Mouse (Mus musculus): ENCODE measurements around the gene Gm128.

The Gm128 gene

DNA sequence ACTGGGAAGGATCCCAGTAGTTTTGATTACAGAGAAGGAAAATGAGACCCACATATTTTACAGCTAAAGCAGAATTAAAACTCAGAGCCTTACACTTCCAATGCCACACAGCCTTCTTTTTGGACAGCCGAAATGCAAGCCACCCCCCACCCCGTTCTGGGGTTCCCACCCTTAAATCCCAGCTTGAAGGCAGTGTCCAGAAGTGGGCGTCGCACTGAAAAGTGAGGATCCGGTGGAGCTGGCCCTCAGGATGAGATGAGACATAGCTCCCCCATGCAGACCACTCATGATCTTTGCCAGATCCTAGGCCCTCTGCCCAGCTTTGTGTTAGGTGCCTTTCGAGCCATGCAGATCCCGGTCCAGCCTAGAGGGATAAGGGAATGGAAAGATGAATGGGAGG lies at the start of gene Gm128:
TSS of gene Gm128 (minus strand) at position 101 of the 400 bp plus-strand sequence.
- no peak for DNase-seq (ENCODE audit: low spot score)

DNA sequence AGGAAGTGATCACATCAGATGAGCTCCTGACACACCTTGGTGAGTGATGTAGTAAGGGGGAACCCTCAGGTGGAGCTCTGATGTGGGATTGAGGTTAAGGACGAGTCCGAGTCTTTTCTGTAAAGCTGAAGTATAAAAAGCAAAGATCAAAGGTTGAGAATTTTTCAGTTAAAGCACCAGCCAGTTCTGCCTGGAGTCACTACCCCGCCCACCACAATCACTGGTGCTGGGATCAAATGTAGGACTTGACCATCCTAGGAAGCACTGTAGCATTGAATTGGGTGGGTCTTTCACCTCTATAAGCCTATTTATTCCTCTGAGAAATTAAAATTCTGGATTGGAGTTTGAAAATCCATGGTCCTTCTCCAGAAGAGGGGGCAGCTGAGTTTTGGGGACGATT lies 49.6 kb upstream of the Gm128 start:
- DNase-seq (ENCODE audit: low spot score): no peak

DNA sequence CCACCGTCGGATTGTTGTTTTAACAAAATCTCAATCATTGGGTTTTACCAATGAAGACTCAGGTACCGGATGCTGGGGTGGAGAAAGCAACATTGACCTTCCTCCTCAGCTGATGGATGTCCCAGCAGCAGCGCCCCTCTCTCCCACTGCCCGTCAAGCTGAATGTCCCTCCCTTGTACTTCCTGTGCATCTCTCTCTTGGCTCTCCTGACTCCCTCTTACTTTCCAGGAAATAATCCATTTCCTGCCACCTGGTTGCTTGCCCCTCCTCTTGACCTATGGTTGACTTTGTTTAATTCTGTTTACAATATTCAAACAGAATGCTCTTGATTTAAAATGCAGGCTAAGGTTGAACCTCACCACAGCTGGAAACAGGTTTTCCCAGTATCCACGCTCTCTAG lies 48.8 kb upstream of the Gm128 start:
- DNase-seq (ENCODE audit: low spot score): no peak

DNA sequence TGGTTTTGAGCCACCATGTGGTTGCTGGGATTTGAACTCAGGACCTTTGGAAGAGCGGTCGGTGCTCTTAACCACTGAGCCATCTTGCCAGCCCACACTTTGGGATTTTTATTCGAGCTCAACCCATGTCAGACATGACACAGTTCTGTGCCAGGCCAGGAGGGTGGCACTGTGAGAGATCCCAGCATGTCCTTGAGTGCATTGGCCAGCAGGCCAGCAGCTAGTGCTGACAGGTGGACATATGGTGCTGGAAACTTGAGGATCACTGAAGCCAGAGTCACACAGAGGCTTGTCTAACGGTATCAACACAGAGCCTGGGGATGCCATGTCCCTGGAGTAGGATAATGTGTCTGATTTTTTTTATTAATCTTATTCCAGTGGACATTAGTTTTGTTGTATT lies 48.0 kb upstream of the Gm128 start:
- no peak for DNase-seq (ENCODE audit: low spot score)

DNA sequence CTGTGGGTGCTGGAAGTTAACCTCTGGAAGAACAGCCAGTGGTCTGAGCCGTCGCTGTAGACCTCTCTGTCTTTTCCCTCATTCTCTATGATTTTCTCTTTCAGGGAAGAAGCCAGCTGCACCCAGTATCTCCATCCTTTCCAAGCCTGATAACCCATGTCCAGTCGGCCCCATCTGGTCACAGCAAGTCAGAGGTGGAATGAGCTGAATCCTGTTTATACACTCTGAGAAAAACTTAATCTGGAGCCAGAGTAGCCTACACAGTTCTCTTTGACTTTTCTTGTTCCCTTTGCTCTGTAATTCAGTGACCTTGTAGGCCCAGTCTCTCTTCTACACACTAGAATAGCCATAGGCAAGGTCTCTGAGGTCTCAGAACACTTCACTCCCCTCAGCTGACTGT lies 46.1 kb upstream of the Gm128 start:
- DNase-seq (ENCODE audit: low spot score): no peak

DNA sequence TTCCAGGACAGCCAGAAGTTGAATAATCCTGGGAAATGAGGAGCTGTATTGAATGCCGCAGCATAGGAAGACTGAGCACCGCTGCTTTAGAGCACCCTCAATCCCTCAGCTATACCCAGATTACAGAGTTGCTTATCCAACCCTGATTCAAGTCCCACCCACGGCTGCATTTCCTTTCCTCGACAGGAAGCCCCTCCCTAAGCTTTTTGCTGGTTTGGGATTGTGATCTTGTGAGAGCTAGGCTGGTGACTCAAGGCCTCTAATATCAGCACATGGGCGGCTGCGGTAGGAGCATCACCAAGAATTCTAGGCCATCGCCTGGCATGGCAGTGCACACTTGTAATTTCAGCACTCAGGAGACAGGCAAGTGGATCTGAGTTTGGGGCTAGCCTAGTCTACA lies 45.1 kb upstream of the Gm128 start:
- DNase-seq (ENCODE audit: low spot score): no peak

DNA sequence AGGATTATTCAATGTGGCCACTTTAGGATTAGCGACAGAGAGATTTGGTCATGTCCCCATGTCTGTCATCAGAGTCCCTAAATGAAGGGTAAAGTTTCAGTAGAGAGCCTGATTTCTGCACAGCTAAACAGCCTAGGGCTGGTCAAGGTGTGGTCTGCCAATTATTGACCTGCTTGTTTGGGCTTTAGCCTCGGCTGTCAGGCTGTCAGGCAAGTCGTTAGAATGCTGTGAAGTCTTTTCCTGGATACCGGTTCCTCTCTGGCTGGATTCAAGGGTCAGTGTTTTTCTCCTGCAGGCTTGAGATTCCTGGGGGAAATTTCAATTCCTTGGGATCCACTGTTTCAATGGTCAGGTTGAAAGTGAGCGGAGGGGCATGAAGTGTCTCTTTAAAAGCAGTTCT lies 44.6 kb upstream of the Gm128 start:
- DNase-seq (ENCODE audit: low spot score): no peak

DNA sequence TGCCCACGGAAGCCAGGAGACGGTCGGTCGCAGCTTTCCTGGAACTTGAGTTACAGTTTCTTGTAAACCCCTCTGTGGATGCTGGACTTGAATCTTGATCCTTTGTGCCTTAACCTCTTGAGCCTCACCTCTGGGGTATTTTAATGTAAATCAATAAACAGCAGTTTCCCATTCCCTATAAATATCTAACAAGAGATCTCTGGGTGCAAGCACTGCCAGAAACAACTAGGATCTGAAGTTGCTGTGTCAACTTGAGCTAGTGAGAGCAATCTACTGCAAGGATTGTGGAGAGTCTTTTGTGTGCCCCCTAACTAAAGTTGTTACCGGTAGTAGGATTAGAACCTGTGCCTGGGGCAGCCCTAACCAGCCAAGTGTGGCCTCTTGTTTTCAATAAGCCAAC lies 44.0 kb upstream of the Gm128 start:
- DNase-seq (ENCODE audit: low spot score): no peak

DNA sequence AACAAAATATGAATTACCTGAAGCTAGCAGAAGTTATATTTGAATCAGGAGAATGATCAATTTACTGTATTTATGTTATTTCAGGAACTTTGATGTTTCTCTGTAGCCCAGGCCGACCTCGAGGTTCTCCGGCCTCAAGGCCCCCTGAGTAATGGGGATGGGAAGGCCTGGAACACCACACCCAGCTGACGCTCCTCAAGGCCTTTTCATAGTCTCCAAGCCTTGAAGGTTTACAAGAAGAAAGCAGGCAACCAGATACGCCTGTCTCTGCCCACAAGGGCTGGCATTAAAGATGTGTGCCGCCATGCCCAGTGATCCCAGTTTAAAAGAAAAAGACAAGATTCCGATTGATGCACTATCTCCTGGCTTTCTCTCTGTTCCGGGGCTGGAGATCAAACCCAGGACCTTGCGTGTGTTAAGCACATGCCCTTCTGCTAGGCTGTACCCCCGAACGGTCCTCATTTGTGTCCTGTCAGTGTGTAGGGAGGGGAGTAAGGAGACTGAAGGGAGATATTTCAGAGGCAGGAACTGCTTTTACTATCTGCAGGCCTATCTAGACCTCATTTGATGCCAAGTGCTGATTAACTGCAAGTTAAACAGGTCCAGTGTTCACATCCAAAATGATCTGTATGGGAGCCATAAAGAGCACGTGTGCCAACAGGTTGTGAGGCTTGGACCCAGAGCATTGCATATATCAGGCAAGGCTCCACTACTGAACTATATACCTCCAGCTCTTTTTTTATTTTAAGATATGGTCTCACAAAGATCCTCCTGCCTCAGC lies 43.3 kb upstream of the Gm128 start:
- DNase-seq (ENCODE audit: low spot score): peak; percentile 69

DNA sequence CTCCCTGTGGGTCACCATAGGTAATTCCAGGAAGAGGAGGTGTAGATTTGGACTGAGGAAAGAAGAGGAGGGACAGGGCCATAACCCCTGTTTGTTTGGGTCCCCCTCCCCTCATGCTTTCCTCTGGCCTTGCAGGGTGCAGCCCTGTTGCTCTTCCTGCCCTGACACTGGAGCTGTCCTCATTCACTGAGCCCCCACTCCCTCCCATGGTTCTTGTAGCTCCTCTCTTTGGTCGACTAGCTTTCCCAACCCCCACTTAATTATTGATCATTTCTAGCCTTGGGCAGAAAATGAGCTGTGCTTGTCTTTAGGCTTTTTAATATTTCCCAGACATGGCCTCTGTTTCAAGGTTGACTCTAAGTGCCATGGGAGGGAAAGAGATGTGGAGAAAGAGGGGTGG lies 42.7 kb upstream of the Gm128 start:
- DNase-seq (ENCODE audit: low spot score): no peak

DNA sequence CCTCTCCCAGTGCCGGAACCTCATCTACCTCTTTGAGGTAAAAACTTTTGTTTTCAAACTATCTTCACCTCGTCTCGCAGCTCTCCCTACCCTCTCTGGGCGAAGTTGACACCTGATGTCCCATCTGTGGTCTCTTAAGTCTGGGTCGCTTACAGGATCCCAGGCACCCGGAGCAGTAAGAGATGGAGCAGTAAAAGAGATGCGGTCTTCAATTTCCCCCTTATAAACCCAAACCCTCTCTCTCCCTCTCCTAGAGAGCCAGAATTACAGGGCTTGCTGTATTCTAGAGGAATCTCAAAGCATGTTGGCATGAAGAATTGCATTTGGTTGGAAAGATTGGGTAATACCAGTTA lies 42.2 kb upstream of the Gm128 start:
- DNase-seq (ENCODE audit: low spot score): no peak

DNA sequence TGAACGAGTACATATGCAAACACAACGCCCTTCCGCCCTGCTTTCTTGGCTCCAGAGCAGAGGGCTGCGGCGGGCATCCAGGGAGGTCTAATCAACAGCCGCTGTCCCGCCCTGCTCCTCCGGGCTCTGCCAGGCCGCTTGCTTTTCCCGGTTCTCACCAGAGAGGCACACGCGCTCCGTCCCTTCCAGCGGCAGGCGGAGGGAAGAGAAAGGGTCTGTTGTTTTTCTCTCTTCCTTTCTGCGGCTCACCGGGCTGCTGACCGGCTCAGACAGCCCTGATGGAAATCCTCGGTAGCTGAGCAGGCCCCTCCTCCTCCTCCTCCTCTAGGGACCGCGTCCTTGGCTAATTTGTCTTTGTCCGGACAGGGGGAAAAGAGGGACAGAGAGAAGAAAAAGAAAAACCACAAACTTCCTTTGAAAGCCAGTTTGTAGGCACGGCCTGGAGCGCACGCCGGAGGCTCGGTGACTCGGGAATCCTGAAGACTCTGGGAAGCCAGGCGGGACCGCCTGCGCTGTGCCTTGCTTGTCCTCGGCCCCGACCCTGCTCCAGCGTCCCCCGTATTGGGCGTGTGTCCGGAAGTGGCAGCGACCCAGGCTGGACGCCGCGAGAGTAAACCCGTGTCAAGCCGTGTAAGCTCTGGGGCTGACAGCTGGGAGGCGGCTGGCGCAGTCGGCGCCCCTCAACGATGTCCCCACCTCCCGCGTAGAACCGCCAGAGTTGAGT lies 41.6 kb upstream of the Gm128 start:
- peak; percentile 74 for DNase-seq (ENCODE audit: low spot score)

DNA sequence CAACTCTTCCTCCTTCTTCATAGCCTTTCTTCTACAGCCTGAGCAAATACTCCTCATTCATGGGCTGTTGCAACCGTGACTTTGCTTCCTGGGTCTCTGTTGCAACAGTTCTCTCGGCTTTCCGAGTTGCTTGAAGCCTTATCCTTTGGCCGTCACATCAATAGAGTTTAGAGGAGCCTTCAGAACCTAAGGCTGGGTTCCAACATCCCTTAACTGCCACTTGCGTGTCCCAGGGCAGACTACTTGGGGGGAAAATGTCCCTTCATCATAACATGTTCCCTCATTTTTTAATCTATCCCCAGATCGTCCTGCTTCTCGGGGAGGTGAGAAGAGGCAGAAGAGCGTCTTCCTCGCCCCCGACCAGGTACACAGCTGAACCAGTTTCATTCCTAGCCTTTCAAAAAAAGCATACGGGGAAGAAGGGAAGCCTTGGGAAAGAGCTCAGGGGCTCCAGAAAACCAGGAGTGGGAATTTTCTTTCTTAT lies 41.0 kb upstream of the Gm128 start:
- DNase-seq (ENCODE audit: low spot score): no peak

DNA sequence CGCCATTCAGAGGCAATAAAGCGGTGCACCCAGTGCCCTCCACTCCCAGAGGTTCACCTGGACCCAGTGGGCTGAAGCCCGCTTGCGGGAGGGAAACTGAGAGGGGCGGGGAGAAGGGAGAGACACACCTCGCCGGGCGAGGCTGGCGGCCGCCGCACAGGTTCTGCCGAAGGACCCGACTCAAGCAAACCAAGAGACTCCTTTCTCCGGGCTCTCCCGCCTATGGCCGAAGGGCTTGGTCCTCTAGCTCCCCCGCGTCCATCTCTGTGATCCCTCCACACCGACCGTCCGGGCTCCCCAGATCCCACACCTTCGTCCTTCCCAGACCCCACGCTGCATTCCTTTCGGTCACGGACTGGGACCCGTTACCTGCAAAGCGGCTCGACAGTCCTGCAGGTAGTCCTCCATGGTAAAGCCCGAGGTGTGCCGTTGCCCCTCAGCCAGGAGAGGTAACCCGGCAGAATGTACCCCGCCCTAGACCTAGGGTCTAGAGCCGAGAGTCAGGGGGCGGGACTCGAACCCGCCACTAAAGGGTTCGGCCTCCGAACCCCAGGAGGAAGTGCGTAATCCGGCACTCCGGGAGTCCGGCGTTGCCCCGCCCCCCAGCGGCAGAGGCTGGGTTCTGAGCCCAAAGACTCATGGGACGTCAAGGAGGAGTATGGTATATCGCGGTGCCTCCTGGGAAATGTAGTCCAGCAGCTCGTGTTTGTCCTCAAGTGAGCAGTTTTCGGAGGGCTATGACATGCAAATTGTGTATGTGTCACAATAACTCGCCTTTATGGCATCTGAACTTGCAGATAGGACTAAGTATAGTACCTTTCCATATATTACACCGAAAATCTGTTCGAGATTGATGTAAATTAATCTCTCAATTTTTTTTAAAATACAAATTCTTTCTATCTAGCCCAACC lies 40.1 kb upstream of the Gm128 start, which contains the start of the genes Mindy1 and Prune1:
TSS of gene Mindy1 (plus strand) at position 130 of the 911 bp plus-strand sequence.
TSS of gene Prune1 (minus strand) at position 861 of the 911 bp plus-strand sequence.
- peak; percentile 98 for DNase-seq (ENCODE audit: low spot score)

DNA sequence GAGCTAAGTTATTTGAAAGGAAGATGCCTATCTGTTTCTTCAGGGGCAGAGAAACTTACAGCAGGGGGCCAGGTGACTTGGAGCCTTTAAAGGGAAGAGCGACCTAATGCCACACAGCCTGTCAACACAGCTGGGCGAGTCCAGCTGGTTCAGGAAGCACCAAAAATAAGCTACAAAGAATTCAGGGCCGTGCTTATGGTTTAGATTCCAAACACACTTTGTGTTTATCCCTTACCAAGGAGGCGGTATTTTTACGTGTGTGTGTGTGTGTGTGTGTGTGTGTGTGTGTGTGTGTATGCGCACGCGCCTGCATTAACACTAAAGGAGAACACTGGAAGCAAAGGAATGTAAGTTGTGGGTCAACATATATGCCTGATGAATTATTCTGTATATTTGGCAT lies 39.3 kb upstream of the Gm128 start:
- no peak for DNase-seq (ENCODE audit: low spot score)

DNA sequence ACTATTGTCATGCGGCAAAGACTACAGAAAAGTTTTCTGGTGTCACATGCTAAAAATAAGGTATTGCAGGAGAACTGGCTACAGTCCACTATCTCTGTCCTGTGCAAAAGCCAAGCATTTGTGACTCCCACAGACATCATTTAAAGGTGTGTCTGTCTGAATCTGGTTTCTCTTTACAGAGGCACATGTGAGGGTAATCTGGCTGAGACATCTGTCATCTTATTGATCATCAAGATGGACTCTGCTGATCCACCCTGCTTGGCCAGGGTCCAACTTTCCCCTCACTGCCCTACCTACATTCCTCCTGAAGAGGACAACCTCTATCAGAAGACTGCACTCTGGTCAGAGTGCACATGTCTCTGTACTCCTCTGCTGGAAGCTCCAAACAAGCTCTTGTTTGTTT lies 35.8 kb upstream of the Gm128 start:
- DNase-seq (ENCODE audit: low spot score): no peak

DNA sequence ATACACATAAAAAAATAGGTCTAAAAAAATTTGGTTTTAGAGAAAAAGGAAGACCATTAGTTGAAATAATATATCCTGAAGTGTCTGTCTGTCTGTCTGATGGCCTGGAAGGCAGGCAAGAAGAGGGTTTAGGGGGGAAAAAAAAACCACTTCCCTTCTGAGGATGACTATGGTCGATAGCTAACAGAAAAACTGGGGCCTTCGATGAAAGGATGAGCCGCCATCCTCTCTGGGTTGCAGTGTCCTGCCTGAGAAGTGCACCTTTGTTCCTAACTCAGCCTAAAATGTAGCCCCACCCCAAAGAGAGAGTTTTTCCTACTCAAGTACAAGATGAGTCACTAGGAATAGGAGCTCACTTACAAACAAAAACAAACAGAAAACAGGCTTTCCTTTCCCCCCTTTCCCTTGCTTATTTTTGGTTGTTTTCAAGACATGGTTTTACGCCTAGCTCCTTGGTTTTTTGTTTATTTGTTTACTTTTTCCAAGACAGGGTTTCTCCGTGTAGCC lies 35.1 kb upstream of the Gm128 start:
- DNase-seq (ENCODE audit: low spot score): no peak

DNA sequence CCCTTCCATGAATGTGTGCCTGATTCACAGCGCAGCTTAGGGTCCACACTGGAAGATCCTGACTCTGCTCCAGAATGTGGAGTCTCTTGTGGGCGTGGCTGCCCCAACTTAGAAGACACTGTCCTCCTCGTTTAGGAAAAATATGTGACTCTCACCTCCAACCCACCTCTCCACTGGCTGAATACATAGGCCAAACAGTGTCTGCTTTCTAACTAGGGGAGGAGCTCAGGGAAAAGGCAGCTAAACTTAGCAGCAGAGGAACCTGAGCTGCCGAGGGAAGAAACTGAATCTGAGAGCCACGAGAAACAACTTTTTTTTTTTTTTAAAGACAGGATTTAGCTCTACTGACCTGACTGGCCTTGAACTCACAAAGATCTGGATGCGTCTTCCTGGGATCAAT lies 33.8 kb upstream of the Gm128 start:
- no peak for DNase-seq (ENCODE audit: low spot score)

DNA sequence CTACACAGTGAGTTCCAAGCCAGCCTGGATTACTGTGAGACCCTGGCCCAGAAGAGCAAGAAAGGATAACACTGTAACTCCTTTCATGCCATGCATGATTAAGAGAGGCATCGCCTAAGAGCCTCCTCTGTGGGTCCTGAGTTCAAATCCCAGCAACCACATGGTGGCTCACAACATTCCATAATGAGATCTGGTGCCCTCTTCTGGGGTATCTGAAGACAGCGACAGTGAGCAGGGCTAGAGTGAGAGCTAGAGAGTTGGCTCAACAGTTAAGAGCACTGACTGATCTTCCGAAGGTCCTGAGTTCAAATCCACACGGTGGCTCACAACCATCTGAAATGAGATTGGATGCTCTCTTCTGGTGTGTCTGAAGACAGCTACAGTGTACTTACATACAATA lies 33.1 kb upstream of the Gm128 start:
- no peak for DNase-seq (ENCODE audit: low spot score)

DNA sequence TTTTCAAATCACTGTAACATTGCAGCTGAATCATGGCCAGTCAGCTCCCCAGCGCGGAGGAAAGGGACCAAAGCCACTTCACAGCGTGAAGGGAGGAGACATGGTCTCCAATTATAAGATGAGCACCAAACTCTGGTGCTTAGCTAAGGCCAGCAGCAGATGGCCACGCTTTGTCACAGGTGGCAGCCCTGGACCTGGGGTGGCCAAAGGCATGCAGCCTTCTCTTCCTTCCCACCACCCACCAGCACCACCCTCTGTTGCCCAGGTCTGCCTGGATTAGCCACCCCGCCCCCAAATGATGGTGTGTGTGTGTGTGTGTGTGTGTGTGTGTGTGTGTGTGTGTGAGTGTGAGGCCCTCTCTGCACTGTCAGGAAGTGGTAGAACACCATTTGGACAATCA lies 32.1 kb upstream of the Gm128 start:
- DNase-seq (ENCODE audit: low spot score): no peak

DNA sequence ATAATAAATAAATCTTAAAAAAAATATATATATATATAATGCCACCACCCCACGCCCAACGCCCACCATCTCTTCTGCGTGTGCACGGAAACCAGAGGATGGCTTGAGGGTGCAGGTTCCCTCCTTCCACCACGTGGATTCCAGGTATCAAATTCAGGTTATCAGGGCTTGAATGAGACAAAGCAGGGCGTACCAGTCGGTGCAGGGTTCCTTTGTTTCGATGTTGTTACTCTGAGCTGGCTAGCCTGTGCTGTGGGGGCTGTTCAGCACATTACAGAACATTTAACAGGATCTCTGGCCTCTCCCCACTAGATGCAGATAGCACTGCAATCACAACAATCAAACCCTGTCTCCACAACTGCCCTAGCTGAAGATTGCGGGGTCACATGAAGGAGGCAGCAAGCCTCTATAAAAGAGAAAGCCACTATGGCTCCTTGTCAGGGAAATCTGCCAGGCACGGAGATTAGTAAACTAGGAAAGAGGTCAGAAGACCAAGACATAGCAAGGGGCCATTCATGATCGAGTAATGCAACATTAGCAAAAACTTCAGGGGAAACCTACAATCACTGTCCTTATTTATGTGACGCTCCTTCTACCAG lies 29.5 kb upstream of the Gm128 start:
- DNase-seq (ENCODE audit: low spot score): no peak

DNA sequence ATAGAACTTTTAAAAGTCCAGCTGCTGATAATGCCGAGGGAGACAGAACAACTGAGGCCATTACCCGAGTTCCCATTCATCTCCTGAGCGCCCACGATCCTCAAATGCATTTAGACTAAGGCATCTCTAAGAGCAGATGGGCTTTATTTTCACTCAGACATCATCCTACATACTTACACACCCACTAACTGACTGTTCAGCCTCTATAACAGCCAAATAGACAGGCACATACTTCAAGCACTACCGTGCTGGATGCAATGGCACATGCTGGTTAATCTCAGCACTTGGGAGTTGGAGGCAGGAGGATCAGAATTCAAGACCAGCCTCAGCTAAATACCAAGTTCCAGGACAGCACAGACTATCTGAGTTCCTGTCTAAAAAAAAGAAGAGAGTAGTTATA lies 28.4 kb upstream of the Gm128 start:
- no peak for DNase-seq (ENCODE audit: low spot score)
